Mouse (Mus musculus) heart, adult 2 months (tissue): ENCODE measurements around the gene Mapre3. TPM values are rescaled to one million over a fixed set of nuclear protein-coding genes. Genes with fewer than 3 reads are reported as not detected.

Source experiments
- DNase-seq, 2 experiments: peaks; one replicate each; pipeline ENCODE4 v3.0.0; 2021
- H3K27ac ChIP-seq: fragments of 200-600 bp; 2 replicates; pipeline ENCODE4 v1.8.1; 2022
- H3K27me3 ChIP-seq: fragments of 200-500 bp; 2 replicates; pipeline ENCODE4 v1.6.1; 2012; ENCODE audit warnings: mild to moderate bottlenecking, low read length, inconsistent platforms, mixed read lengths; ENCODE audit not compliant: control insufficient read depth, insufficient read depth
- H3K36me3 ChIP-seq: fragments of 200-500 bp; 2 replicates; pipeline ENCODE4 v1.6.1; 2012; ENCODE audit warnings: low read length, inconsistent platforms; ENCODE audit not compliant: control insufficient read depth, insufficient read depth
- H3K4me1 ChIP-seq: fragments of 200-500 bp; 2 replicates; pipeline ENCODE4 v1.6.1; 2011; ENCODE audit warnings: low read length; ENCODE audit not compliant: control insufficient read depth, insufficient read depth
- H3K4me3 ChIP-seq: fragments of 200-600 bp; 2 replicates; pipeline ENCODE4 v1.8.1; 2022
- H3K79me2 ChIP-seq: fragments of 200-500 bp; replicated peaks from 2 replicates; pipeline ENCODE4 v1.6.1; 2012; ENCODE audit warnings: mild to moderate bottlenecking, inconsistent platforms, low read length, moderate library complexity, mixed read lengths; ENCODE audit not compliant: control insufficient read depth, insufficient read depth
- H3K9ac ChIP-seq: fragments of 200-500 bp; 2 replicates; pipeline ENCODE4 v1.6.1; 2012; ENCODE audit warnings: low read depth, mild to moderate bottlenecking, control low read depth, inconsistent platforms, low read length, mixed read lengths
- CTCF ChIP-seq: fragments of 200-600 bp; IDR thresholded peaks from 2 replicates; pipeline ENCODE4 v1.8.1; 2022; ENCODE audit warnings: antibody characterized with exemption, mild to moderate bottlenecking, moderate library complexity
- EP300 ChIP-seq: fragments of 200-500 bp; IDR thresholded peaks from 2 replicates; pipeline ENCODE4 v1.6.1; 2011; ENCODE audit warnings: low read depth, low read length, control low read depth; ENCODE audit not compliant: insufficient read depth
- POLR2A ChIP-seq: fragments of 200-500 bp; IDR thresholded peaks from 2 replicates; pipeline ENCODE4 v1.6.1; 2011; ENCODE audit warnings: mild to moderate bottlenecking, low read depth, low read length, control low read depth; ENCODE audit not compliant: insufficient read depth
- WGBS: fragments of 180-500 bp; shearing (Covaris S2); methylation state at CpG from one replicate; pipeline ENCODE4 v1.1.7; 2018; 5-methylcytosine and 5-hydroxymethylcytosine counted together
- intact Hi-C: fragments of 180-260 bp; cut with DNase I; formaldehyde crosslinking; loops from one replicate; pipeline ENCODE4 v1.15.1; 2025
- polyA plus RNA-seq: library from polyadenylated mRNA; depleted of rRNA; stranded (reverse); fragments of >200 nt; gene quantifications from 2 replicates; pipeline ENCODE4 v1.2.3, GENCODE M21; 2012
- total RNA-seq, 2 experiments: library from RNA; stranded (reverse); gene quantifications; 2 replicates each; pipeline ENCODE4 v1.2.3; 2021

The Mapre3 gene
- total and polyA plus RNA-seq, 3 experiments = 36.5 to 52.8 (median 38.2) TPM

GRCm38 (mm10) chr5:30825166-30825565 lies 10.7 kb downstream of the Mapre3 start:
- intact Hi-C loops = no loop called here
- DNase-seq = no peak
- WGBS = 54% methylated on average over 10 of the region's 10 CpGs
- H3K27me3 ChIP-seq = no peaks in the 10 kb centered on the region
- 0 out of 2 replicates have a peak, but pooled peaks cover 3% of the 10 kb centered on the region for H3K79me2 ChIP-seq
- TF ChIP-seq EP300 (no peak), CTCF (no peak), POLR2A (no peak)
- H3K4me3 ChIP-seq = no peak overlapping the region
- no peak overlapping the region for H3K9ac ChIP-seq
- no peaks in the 10 kb centered on the region; the same call in 1 of the 2 replicates for H3K36me3 ChIP-seq
- no peak overlapping the region for H3K27ac ChIP-seq
- H3K4me1 ChIP-seq = peaks cover 7% of the 10 kb centered on the region; the same call in 1 of the 2 replicates

- WGBS = 65% methylated on average over 6 of the region's 6 CpGs
- Histone ChIP-seq H3K27ac (no peak overlapping the region), H3K27me3 (no peaks in the 10 kb centered on the region), H3K4me3 (no peak overlapping the region), H3K9ac (no peak overlapping the region), H3K36me3 (no peaks in the 10 kb centered on the region; the same call in 1 of the 2 replicates), H3K79me2 (0 out of 2 replicates have a peak, but pooled peaks cover 3% of the 10 kb centered on the region), H3K4me1 (peaks cover 7% of the 10 kb centered on the region; the same call in 1 of the 2 replicates)
- intact Hi-C loops = no loop called here
- DNase-seq = no peak
- TF ChIP-seq POLR2A (no peak), CTCF (no peak), EP300 (no peak)
Measured at GRCm38 (mm10) chr5:30825821-30826220, 11.4 kb downstream of the Mapre3 start.

- no peak for TF ChIP-seq EP300
- TF ChIP-seq POLR2A = no peak
- TF ChIP-seq CTCF = no peak
- Histone ChIP-seq H3K27ac (no peak overlapping the region), H3K9ac (no peak overlapping the region), H3K4me1 (no peaks in the 10 kb centered on the region; the same call in 1 of the 2 replicates), H3K79me2 (no peaks in the 10 kb centered on the region), H3K4me3 (no peak overlapping the region), H3K27me3 (no peaks in the 10 kb centered on the region), H3K36me3 (no peaks in the 10 kb centered on the region)
- WGBS = 78% methylated on average over 3 of the region's 3 CpGs
- no peak for DNase-seq
- intact Hi-C loops = no loop called here
Measured at GRCm38 (mm10) chr5:30833416-30833815, 19.0 kb downstream of the Mapre3 start.

- intact Hi-C loops = no loop called here
- Histone ChIP-seq H3K4me3 (no peak overlapping the region), H3K9ac (no peak overlapping the region), H3K36me3 (no peaks in the 10 kb centered on the region; the same call in 1 of the 2 replicates), H3K27me3 (no peaks in the 10 kb centered on the region), H3K4me1 (no peaks in the 10 kb centered on the region), H3K27ac (no peak overlapping the region), H3K79me2 (no peaks in the 10 kb centered on the region)
- no peak for DNase-seq
- WGBS = 79% methylated on average over 2 of the region's 2 CpGs
- TF ChIP-seq POLR2A (no peak), CTCF (no peak), EP300 (no peak)
Measured at GRCm38 (mm10) chr5:30839731-30840130, 25.3 kb downstream of the Mapre3 start.

GRCm38 (mm10) chr5:30841896-30842295 lies 27.5 kb downstream of the Mapre3 start:
- no peak for TF ChIP-seq CTCF
- no peak for TF ChIP-seq EP300
- TF ChIP-seq POLR2A = no peak
- no peak overlapping the region for H3K9ac ChIP-seq
- H3K27ac ChIP-seq = no peak overlapping the region
- 63% methylated on average over 3 of the region's 3 CpGs for WGBS
- H3K27me3 ChIP-seq = no peaks in the 10 kb centered on the region
- H3K79me2 ChIP-seq = no peaks in the 10 kb centered on the region
- no peaks in the 10 kb centered on the region; the same call in 1 of the 2 replicates for H3K36me3 ChIP-seq
- intact Hi-C loops = no loop called here
- H3K4me3 ChIP-seq = no peak overlapping the region
- no peaks in the 10 kb centered on the region for H3K4me1 ChIP-seq
- no peak for DNase-seq

- peak in 1 of 2 experiments; percentile 39 for DNase-seq
- Histone ChIP-seq H3K9ac (no peak overlapping the region), H3K27me3 (no peaks in the 10 kb centered on the region), H3K36me3 (no peaks in the 10 kb centered on the region), H3K4me3 (no peak overlapping the region), H3K79me2 (no peaks in the 10 kb centered on the region), H3K27ac (no peak overlapping the region), H3K4me1 (peaks cover 15% of the 10 kb centered on the region)
- intact Hi-C loops = no loop called here
- TF ChIP-seq POLR2A (no peak), EP300 (no peak), CTCF (no peak)
- 35% methylated on average over 6 of the region's 6 CpGs for WGBS
Measured at GRCm38 (mm10) chr5:30849891-30850555, 35.6 kb downstream of the Mapre3 start.
